Mouse (Mus musculus) central nervous system, embryonic 14 days (tissue): Measurements from ENCODE around the gene Osbpl5. TPM values are rescaled to one million over a fixed set of nuclear protein-coding genes. Genes with fewer than 3 reads are reported as not detected.

Experiments
- polyA plus RNA-seq: library from polyadenylated mRNA; depleted of rRNA; stranded (reverse); fragments of >200 nt; gene quantifications from 2 replicates; pipeline ENCODE4 v1.2.3, GENCODE M21; 2012; rRNA removed

Osbpl5 gene
- polyA plus RNA-seq, result 44.1 and 49.9 TPM in 2 replicates

DNA sequence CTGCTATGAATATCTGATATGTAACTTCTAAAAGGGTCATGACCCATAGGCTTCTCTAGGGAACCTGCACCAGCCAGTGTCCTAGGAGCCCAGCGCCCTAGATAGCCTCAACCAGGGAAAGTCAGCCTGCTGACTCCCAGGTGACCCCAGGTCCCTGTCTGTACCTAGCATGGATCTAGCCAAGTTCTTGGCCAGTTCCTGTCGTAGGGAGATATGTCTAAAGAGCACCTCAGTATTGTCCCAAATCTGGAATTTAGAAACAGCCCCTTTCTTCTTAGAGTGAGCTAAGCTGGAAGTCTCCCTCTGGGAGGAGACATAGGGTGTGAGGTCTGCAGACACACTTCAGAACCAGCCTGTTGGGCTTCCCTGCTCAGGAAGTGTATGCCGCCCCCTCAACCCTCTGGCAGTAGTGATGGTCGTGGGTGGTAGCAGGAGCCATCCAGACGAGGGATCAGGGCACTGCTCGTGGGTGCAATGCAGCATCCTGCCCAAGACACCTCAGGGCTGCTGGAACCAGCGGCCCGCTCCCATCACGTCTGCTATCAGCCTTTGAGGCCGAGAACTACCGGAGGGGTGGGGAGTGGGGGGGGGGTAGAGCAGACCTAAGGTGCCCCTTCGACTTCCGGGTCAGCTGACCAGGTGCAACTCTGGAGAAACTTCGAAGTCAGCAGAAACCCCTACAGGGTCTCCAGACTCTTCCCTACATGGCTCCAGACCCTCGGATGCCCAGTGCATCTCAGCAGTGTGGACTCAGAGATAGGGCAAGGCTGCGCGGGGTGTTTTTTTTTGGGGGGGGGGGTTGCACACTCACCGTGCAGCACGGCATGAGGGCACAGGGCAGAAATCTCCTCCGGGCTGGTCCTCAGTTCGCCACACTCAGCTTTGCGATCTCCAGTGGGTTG lies at the start of gene Osbpl5:
Osbpl5 (minus strand) TSS at position 861 of the 902 bp plus-strand sequence.

DNA sequence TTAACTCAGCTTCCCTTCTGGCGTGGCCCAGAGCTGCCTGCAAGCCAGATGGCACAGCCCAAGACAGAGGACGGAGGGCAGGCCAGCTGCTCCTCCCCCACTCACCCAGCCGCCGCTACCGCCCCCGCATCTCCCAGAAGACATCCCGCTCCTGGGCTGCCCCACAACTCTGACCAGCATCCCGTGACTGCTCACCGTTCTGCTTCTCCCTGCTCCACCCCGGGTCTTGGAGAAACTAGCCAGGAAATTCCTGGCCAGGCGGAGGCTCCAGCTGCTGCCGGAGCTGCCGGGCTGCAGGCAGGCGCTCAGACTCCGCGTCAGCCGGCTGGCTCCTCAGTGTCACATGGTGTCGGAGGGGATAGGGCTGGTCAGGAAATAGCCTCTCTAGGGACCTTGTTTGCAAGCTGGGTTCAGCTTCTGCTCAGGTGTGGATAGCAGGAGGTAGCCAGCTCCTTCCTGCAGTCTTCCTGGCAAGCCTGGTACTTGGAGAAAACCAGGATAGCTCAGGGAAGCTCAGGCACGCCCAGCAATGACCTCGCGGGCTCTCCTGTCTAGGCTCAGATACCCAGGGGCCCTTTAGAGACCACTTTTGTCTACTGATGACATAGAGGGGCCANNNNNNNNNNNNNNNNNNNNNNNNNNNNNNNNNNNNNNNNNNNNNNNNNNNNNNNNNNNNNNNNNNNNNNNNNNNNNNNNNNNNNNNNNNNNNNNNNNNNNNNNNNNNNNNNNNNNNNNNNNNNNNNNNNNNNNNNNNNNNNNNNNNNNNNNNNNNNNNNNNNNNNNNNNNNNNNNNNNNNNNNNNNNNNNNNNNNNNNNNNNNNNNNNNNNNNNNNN lies 27.4 kb upstream of the Osbpl5 start, which contains the start of gene Mrgpre:
Mrgpre (minus strand) TSS at position 505 of the 834 bp plus-strand sequence.

DNA sequence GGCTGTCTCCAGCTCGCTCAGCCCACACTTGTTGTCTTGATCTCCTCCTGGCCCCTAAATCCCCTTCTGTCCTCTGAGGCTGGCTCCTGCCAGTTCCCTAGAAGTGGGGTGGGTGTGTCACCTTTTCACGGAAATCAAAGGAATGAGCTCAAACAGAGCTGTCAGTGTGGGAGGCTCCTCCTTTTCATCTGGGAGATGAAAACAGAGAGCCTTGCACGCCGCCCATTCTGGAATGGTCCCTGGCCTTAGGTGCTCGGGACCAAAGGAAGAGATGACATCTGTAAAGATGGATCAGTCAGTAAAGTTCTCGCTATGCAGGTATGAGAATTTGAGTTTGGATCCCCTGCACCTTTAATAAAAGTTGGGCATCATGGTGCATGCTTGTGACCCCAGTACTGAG lies 10.1 kb upstream of the Osbpl5 start, which contains the start of gene Mrgprg:
Mrgprg (minus strand) TSS at position 101 of the 400 bp plus-strand sequence.

DNA sequence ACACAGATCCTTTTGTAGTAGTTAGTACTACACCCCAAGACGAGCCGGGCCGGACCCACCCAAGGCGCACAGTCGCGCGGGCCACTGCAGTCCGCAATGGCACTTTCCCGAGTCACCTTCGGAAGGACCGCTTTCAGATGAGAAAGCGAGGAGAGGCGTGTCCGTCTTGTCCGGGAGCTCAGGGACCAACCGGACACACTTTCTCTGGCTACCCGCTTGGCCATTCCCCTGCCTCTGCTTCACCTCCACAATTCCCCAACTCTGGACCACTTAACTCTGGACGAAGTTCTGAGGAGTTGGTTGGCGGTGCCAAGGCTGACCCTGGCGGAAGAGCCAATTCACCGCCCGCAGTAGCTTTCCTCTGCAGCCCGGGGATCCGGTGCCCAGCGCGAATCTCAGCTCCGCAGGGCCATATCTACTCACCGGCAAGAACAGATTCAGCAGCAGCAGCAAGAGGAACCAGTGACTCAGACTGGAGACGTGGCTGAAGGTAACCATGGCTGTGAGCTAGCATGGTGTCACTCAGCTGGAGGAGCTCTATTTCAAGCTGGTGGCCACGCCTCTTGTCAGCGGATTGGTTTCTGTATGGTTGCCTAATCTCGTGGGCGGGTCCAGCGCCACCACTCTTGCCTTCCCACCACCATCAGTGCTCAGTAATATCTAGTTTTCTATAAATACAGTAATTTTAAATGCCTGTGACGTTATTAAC lies 71.3 kb downstream of the Osbpl5 start, which contains the start of gene Tnfrsf23:
Tnfrsf23 (minus strand) TSS at position 514 of the 709 bp plus-strand sequence.

DNA sequence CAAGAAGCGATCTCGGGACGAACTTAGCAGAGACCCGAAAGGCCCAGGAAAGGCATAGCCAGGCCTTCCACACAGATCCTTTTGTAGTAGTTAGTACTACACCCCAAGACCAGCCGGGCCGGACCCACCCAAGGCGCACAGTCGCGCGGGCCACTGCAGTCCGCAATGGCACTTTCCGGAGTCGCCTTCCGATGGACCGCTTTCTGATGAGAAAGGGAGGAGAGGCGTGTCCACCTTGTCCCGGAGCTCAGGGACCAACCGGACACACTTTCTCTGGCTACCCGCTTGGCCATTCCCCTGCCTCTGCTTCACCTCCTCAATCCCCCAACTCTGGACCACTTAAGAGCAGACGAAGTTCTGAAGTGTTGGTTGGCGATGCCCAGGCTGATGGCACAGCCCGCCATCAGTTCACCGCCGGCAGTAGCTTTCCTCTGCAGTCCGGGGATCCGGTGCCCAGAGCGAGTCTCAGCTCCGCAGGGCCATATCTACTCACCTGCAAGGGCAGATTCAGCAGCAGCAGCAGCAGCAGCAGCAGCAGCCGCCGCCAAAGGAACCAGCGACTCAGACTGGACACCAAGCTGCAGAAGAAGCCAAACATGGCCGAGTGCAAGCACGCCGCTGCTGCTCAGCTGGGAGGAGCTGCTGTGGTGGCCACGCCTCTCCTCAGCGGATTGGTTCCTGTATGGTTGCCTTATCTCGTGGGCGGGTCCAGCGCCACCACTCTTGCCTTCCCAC lies 107.6 kb downstream of the Osbpl5 start, which contains the start of gene Tnfrsf22:
Tnfrsf22 (minus strand) TSS at position 628 of the 735 bp plus-strand sequence.

Other genes starting within 250 kb of the Osbpl5 start
- gene Nap1l4, start 207.9 kb downstream of the Osbpl5 start, polyA plus RNA-seq, result 260 and 270 TPM in 2 replicates
- gene Cars, start 156.9 kb downstream of the Osbpl5 start, polyA plus RNA-seq, result 50.5 and 55.0 TPM in 2 replicates
- 0.38 and 0.41 TPM in 2 replicates for gene Tnfrsf26, start 128.3 kb downstream of the Osbpl5 start, polyA plus RNA-seq
- 6.0 and 9.1 TPM in 2 replicates for gene Tnfrsf22, start 107.3 kb downstream of the Osbpl5 start, polyA plus RNA-seq
- gene Tnfrsf23, start 71.1 kb downstream of the Osbpl5 start, polyA plus RNA-seq, result 2.1 and 3.0 TPM in 2 replicates
- not detected in 2 replicates for gene Mrgprg, start 10.0 kb upstream of the Osbpl5 start, polyA plus RNA-seq
- 4.6 and 6.0 TPM in 2 replicates for gene Mrgpre, start 27.5 kb upstream of the Osbpl5 start, polyA plus RNA-seq
- gene Nadsyn1, start 65.9 kb upstream of the Osbpl5 start, polyA plus RNA-seq, result 13.2 and 13.7 TPM in 2 replicates
- gene Dhcr7, start 66.2 kb upstream of the Osbpl5 start, polyA plus RNA-seq, result 94.1 and 98.4 TPM in 2 replicates
- not detected in 2 replicates for gene Gm498, start 109.9 kb upstream of the Osbpl5 start, polyA plus RNA-seq
- 18.5 and 20.3 TPM in 2 replicates for gene Shank2, start 244.9 kb upstream of the Osbpl5 start, polyA plus RNA-seq